Comparison of ENCODE assay signal across 27 mouse cellular contexts in genomic region chr10:121995448-121995847, GRCm38 (mm10). TPM values are rescaled to one million over a fixed set of nuclear protein-coding genes. Genes with fewer than 3 reads are reported as not detected.
A peak's percentile ranks its signal among the peaks of the same experiment; 100 is the strongest.
DNase-seq lines count a peak whose midpoint lies in the region; ATAC-seq and TF ChIP-seq lines count a peak whose summit lies in the region.
"Had no signal": no experiment of that assay in that cellular context is flagged by ENCODE, and none has a peak within 500 bp of the region (broad histone marks: within the 10 kb centered on the region; RNA-seq: fewer than 3 reads in every experiment).

No protein-coding gene starts in this region.

- H3K4me2 ChIP-seq in hindbrain, embryonic 11.5 days (replicated peaks; ENCODE audit: low read depth, low read length) = no peak overlapping the region
- H3K4me2 ChIP-seq in hindbrain, postnatal 0 days (ENCODE audit: low read depth, low read length) = no peak overlapping the region
- H3K4me2 ChIP-seq in lung, embryonic 16.5 days (ENCODE audit: low read depth, low read length) = no peak overlapping the region
- H3K4me2 ChIP-seq in neural tube, embryonic 13.5 days = no peak overlapping the region
- H3K4me2 ChIP-seq in midbrain, embryonic 15.5 days = no peak overlapping the region
- H3K4me2 ChIP-seq: liver, embryonic 13.5 days had no signal

- no peaks in the 10 kb centered on the region for H3K4me1 ChIP-seq in hindbrain, embryonic 11.5 days (replicated peaks; ENCODE audit: control insufficient read depth, insufficient read depth, low read length)
- peaks cover 14% of the 10 kb centered on the region; the same call in 1 of the 2 replicates for H3K4me1 ChIP-seq in hindbrain, postnatal 0 days (ENCODE audit: insufficient read depth, low read length)
- H3K4me1 ChIP-seq in lung, embryonic 16.5 days (replicated peaks; ENCODE audit: control insufficient read depth, insufficient read depth, low read length) = peaks cover 11% of the 10 kb centered on the region
- H3K4me1 ChIP-seq in lung, adult 2 months (ENCODE audit: control insufficient read depth, insufficient read depth, low read length) = peaks cover 2% of the 10 kb centered on the region; the same call in 1 of the 2 replicates
- H3K4me1 ChIP-seq in neural tube, embryonic 13.5 days (replicated peaks) = peaks cover 45% of the 10 kb centered on the region
- H3K4me1 ChIP-seq in midbrain, embryonic 15.5 days = peaks cover 28% of the 10 kb centered on the region
- H3K4me1 ChIP-seq: megakaryocyte, embryonic 14.5 days had no signal

- no peak for TF ChIP-seq CTCF in hindbrain, postnatal 0 days (IDR thresholded peaks at IDR 0.05; ENCODE audit: low read depth)
- TF ChIP-seq CTCF in lung, adult 2 months (IDR thresholded peaks at IDR 0.05; ENCODE audit: insufficient read depth, low read length) = no peak

- 0 out of 2 replicates have a peak overlapping the region, but pooled peaks have one; percentile 27 for H3K27ac ChIP-seq in hindbrain, embryonic 11.5 days (ENCODE audit: low read depth, low read length)
- H3K27ac ChIP-seq in hindbrain, postnatal 0 days = no peak overlapping the region
- H3K27ac ChIP-seq in lung, embryonic 16.5 days (ENCODE audit: low read length) = 0 out of 2 replicates have a peak overlapping the region, but pooled peaks have one; percentile 12
- peak overlapping the region; percentile 39; the same call in 1 of the 2 replicates for H3K27ac ChIP-seq in neural tube, embryonic 13.5 days (replicated peaks)
- no peak overlapping the region for H3K27ac ChIP-seq in midbrain, embryonic 15.5 days
- H3K27ac ChIP-seq: heart, embryonic 10.5 days; left cerebral cortex, adult 2 months; liver, embryonic 13.5 days; stomach, postnatal 0 days had no signal

- no peak for DNase-seq in hindbrain, embryonic 11.5 days (ENCODE audit: low spot score)
- DNase-seq in hindbrain, postnatal 0 days (ENCODE audit: low spot score) = no peak
- DNase-seq in lung, adult 2 months = no peak
- no peak for DNase-seq in neural tube, embryonic 10.5 days (ENCODE audit: extremely low spot score, low spot score)
- DNase-seq: adrenal gland, adult 2 months; B cell, adult 2 months; cerebellum, adult 11 months; cerebellum, postnatal 10 days; heart, postnatal 4 days; kidney, postnatal 4 days; layer of hippocampus, adult 9-11 months; liver, embryonic 13.5 days; lung, postnatal 36 days; right cerebral cortex, postnatal 14 days; thymus, adult 2 months; thymus, postnatal 4 days had no signal

- no peaks in the 10 kb centered on the region for H3K27me3 ChIP-seq in hindbrain, embryonic 11.5 days (ENCODE audit: control insufficient read depth, insufficient read depth, low read length)
- no peaks in the 10 kb centered on the region for H3K27me3 ChIP-seq in hindbrain, postnatal 0 days (ENCODE audit: insufficient read depth, low read length)
- H3K27me3 ChIP-seq in lung, embryonic 16.5 days (ENCODE audit: control insufficient read depth, insufficient read depth, low read depth, low read length) = no peaks in the 10 kb centered on the region
- no peaks in the 10 kb centered on the region for H3K27me3 ChIP-seq in neural tube, embryonic 13.5 days
- H3K27me3 ChIP-seq in midbrain, embryonic 15.5 days (replicated peaks) = no peaks in the 10 kb centered on the region
- H3K27me3 ChIP-seq: CH12.LX; liver, embryonic 13.5 days; megakaryocyte, embryonic 14.5 days had no signal

- no peak for ATAC-seq in hindbrain, embryonic 11.5 days (ENCODE audit: low FRiP score)
- no peak for ATAC-seq in hindbrain, postnatal 0 days
- no peak for ATAC-seq in lung, embryonic 16.5 days (ENCODE audit: low read depth)
- ATAC-seq in neural tube, embryonic 13.5 days (ENCODE audit: low read depth) = no peak
- 0 out of 2 replicates have a peak, but pooled peaks have one; percentile 17 for ATAC-seq in midbrain, embryonic 15.5 days (replicated peaks)
- ATAC-seq: forebrain, embryonic 14.5 days; inflammation-experienced regulatory T-cells, adult 6 months had no signal

- WGBS in hindbrain, embryonic 11.5 days = 22% methylated on average over 4 of the region's 4 CpGs
- 33% methylated on average over 4 of the region's 4 CpGs for WGBS in hindbrain, postnatal 0 days
- 44% methylated on average over 4 of the region's 4 CpGs for WGBS in lung, embryonic 16.5 days
- 56% methylated on average over 4 of the region's 4 CpGs for WGBS in lung, adult 2 months
- 31% methylated on average over 4 of the region's 4 CpGs for WGBS in neural tube, embryonic 13.5 days
- whole genome bisulfite sequencing in midbrain, embryonic 15.5 days = 30% methylated on average over 4 of the region's 4 CpGs

- no peak overlapping the region for H3K9ac ChIP-seq in hindbrain, embryonic 11.5 days (ENCODE audit: low read depth, low read length)
- H3K9ac ChIP-seq in hindbrain, postnatal 0 days (replicated peaks; ENCODE audit: low read length) = no peak overlapping the region
- no peak overlapping the region for H3K9ac ChIP-seq in lung, embryonic 16.5 days (ENCODE audit: low read length)
- H3K9ac ChIP-seq in neural tube, embryonic 13.5 days = no peak overlapping the region
- no peak overlapping the region for H3K9ac ChIP-seq in midbrain, embryonic 15.5 days
- H3K9ac ChIP-seq: liver, embryonic 13.5 days had no signal

- H3K9me3 ChIP-seq in hindbrain, embryonic 11.5 days (ENCODE audit: control insufficient read depth, low read length) = no peaks in the 10 kb centered on the region
- no peaks in the 10 kb centered on the region for H3K9me3 ChIP-seq in hindbrain, postnatal 0 days (ENCODE audit: low read length)
- H3K9me3 ChIP-seq in lung, embryonic 16.5 days (ENCODE audit: control insufficient read depth, low read length) = no peaks in the 10 kb centered on the region
- no peaks in the 10 kb centered on the region for H3K9me3 ChIP-seq in neural tube, embryonic 13.5 days
- H3K9me3 ChIP-seq in midbrain, embryonic 15.5 days = no peaks in the 10 kb centered on the region
- H3K9me3 ChIP-seq: heart, embryonic 10.5 days; liver, embryonic 13.5 days; megakaryocyte, embryonic 14.5 days had no signal

- H3K36me3 ChIP-seq in hindbrain, embryonic 11.5 days (ENCODE audit: control insufficient read depth, insufficient read depth, low read length) = no peaks in the 10 kb centered on the region
- no peaks in the 10 kb centered on the region for H3K36me3 ChIP-seq in hindbrain, postnatal 0 days (ENCODE audit: insufficient read depth, low read length)
- H3K36me3 ChIP-seq in lung, embryonic 16.5 days (ENCODE audit: control insufficient read depth, insufficient read depth, low read length) = no peaks in the 10 kb centered on the region
- no peaks in the 10 kb centered on the region for H3K36me3 ChIP-seq in neural tube, embryonic 13.5 days
- no peaks in the 10 kb centered on the region for H3K36me3 ChIP-seq in midbrain, embryonic 15.5 days (replicated peaks)
- H3K36me3 ChIP-seq: G1E; heart, embryonic 10.5 days; liver, embryonic 13.5 days had no signal

- H3K4me3 ChIP-seq in hindbrain, embryonic 11.5 days (ENCODE audit: low read depth, low read length) = no peak overlapping the region
- no peak overlapping the region for H3K4me3 ChIP-seq in hindbrain, postnatal 0 days (ENCODE audit: low read length)
- H3K4me3 ChIP-seq in lung, embryonic 16.5 days (ENCODE audit: low read length) = no peak overlapping the region
- no peak overlapping the region for H3K4me3 ChIP-seq in lung, adult 2 months (replicated peaks; ENCODE audit: extremely low read depth, low read depth, low read length)
- H3K4me3 ChIP-seq in neural tube, embryonic 13.5 days = no peak overlapping the region
- H3K4me3 ChIP-seq in midbrain, embryonic 15.5 days = no peak overlapping the region
- H3K4me3 ChIP-seq: heart, embryonic 10.5 days; left cerebral cortex, adult 2 months; liver, embryonic 13.5 days; megakaryocyte, embryonic 14.5 days had no signal

- TF ChIP-seq POLR2A in lung, adult 2 months (IDR thresholded peaks at IDR 0.05; ENCODE audit: borderline replicate concordance, extremely low read depth, low read depth, low read length) = no peak

RNA-seq across cellular contexts. Expression of gene Srgap1, which starts 51.7 kb away (rescaled TPM):
- polyA plus RNA-seq in hindbrain, embryonic 11.5 days (2014; fragmentation: Nextera tagmentation; extraction: Ambion mirVana) = 15.8 and 26.5 TPM in 2 replicates
- total RNA-seq in hindbrain, postnatal 0 days (2014; rRNA removed) = 18.8 and 27.9 TPM in 2 replicates
- 24.4 TPM in 2 replicates for polyA plus RNA-seq in hindbrain, postnatal 0 days (2015; fragmentation: Nextera tagmentation; extraction: Ambion mirVana)
- 8.0 and 8.6 TPM in 2 replicates for polyA plus RNA-seq in lung, embryonic 16.5 days (2015; fragmentation: Nextera tagmentation; extraction: Ambion mirVana)
- 5.6 and 6.8 TPM in 2 replicates for polyA plus RNA-seq in lung, adult 2 months (2012; rRNA removed)
- polyA plus RNA-seq in neural tube, embryonic 13.5 days (2015; fragmentation: Nextera tagmentation; extraction: Ambion mirVana) = 38.8 and 39.9 TPM in 2 replicates
- polyA plus RNA-seq in midbrain, embryonic 15.5 days (2015; fragmentation: Nextera tagmentation; extraction: Ambion mirVana) = 41.1 and 41.8 TPM in 2 replicates
- total RNA-seq: CH12.LX had no signal
- polyA plus RNA-seq: G1E had no signal

Comparison
In these comparisons a context has a peak if more than half of its experiments do, and no peak if none do; other contexts are left out.
1. H3K27ac ChIP-seq: peak in hindbrain, embryonic 11.5 days (single experiment), lung, embryonic 16.5 days (single experiment) and neural tube, embryonic 13.5 days (single experiment); none in hindbrain, postnatal 0 days (single experiment) and midbrain, embryonic 15.5 days (single experiment).